Mouse (Mus musculus) thymus, postnatal 14 days (tissue): Measurements from ENCODE around the gene Dscam.

Experiments used
- DNase-seq: peaks from one replicate; pipeline ENCODE4 v3.0.0; 2021

Gene Dscam

DNA sequence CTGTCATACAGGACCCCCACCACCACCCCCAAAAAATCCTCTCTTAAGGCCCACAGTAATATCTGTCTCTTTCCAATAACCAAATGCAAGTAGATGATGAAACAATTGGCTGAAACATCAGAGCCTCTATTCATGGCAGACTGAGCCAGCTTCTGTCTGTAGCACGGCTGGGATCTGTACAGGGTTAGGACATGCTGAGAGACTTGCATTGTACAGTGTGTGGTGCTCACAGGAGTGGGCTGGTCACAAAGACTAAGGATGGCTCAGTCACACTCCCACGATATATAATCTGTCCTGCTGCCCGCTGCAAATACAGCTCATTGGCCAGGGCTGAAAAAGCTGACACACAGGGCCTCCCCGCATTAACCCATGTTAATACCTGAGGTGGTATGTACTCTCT is 474.7 kb downstream of the Dscam start:
- DNase-seq, result no peak

DNA sequence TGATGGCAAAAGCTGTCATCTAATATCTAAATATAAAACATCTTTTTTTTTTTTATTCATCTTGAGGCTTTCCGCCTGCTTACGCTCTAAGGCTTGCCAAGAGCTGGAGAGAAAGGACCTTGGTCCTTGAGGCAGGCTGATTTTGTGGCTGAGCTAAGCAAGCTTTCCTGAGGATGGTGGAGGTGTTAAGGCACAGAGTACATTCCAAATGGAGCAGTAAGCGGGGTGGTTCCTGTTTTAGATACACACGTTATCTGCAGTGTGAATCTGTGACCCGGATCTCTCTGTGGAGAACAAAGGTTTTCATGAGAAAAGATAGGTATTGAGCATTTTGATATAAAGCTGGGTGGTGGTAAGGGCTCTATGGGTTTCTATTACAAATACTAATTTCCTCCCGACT is 479.0 kb downstream of the Dscam start:
- no peak for DNase-seq

DNA sequence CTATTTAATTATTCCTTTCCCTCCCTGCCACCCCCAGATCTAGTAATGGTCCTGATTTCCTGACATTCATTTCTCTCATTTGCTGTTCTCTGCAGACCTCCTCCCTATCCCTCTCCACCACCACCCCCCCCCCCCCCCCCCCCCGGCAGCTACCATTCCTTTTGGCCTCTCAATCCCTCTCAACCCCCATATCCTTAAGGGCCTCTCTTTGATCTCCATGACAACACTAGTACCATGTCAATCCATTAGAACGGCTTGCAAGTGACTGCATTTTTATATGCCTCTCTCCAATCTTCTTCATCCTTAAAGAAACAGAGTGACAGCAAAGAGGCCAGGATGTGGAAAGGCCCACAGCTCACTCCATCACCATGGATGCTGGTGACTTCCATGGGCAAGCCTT is 480.5 kb downstream of the Dscam start:
- DNase-seq, result no peak

DNA sequence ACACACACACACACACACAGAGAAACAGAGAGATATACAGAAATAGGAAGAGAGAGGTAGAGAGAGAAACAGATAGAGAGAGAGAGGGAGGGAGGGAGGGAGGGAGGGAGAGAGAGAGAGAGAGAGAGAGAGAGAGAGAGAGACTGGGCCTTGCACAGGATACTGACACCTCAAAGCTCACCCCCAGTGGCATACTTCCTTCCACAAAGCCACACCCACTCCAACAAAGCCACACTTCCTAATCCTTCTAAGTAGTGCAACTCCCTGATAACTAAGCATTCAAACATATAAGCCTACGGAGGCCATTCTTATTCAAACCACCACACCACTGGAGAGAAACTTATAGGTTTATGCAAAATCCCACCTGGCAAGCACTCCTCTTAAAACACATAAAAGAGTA is 481.1 kb downstream of the Dscam start:
- no peak for DNase-seq

DNA sequence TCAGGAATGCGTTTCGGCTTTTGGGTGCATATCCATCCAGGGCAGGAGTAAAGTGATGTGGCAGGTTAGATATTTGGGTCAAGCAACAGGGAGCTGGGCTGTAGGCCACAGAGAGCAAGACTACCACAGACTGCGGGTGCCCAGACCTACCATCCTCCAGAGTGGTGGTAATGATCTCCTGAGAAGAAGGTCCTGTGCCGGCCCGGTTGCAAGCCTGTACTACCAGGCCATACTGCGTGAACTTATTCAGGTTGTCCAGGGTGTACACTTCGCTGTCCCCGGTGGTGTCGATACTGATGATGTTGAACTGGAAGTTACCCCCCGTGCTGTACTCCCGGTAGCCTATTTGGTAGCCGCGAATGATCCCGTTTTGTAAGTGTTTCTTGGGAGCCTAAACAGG is 485.5 kb downstream of the Dscam start:
- no peak for DNase-seq

DNA sequence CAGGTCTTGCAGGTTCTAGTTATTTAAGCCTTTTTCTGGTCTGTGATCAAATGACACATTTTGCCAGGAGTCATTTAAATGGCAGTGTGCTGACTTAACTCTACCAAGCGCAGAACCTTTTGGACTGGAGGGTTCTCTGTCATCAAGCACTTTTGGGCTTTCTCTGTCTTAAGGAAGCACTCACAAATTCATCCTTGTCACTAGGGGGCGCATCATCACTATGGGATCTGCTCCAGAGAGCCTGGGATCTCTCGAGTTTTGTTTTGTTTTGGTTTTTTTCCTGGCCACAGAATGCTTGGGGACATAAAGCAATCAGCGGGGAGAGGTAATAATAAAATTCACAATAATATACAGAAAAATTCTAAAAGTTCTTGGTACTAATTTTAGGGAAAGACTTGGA is 486.0 kb downstream of the Dscam start:
- peak; percentile 22 for DNase-seq

DNA sequence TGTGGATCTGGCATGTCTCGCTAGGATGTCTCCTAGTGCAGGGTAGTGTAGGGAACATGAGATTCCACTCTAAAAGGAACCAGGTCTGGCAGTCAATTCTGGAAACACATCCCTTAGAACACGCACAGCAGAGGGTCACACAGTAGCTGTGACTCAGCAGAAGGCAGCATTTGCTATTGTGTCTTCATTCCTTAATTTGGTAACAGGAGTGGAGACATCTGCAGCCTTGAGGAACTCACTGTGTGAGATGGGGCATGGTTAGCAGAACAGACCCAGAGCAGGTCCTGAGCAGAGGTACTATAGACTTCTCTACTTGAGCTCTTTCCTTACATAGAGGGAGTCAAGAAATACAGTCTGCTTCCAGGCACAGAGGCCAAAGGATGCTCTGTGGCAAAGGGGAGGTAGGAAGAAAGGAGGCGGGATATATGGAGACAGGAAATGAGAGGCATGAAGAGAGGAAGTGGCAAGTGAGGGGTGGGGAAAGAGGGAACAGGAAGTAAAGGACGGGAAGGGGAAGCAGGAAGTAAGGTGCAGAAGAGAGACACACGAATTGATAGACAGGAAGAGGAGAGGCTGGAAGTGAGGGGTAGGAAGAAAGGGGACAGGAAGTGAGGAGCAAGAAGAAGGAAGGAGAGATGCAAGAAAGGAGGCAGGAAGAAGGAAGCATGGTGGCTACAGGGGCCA is 488.1 kb downstream of the Dscam start:
- DNase-seq, result no peak

DNA sequence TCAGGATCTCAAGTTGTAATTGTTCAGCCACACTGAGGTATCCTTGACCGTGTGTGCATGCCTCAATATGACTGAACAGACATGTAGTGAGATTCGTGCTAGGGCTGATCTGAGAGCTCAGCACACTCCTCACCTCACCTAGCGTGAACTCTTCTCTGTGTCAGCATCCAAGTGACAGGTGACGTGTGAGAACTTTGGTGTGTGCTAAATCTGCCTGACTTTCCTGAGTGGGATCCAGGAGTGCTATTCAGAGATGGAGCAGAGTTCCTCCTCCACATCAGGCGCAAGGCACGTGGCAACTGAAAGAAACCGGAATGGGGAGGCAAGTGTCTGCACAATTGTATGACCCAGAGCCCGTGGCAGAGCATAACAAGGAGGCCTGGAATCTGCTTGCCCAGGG is 490.6 kb downstream of the Dscam start:
- DNase-seq, result no peak

DNA sequence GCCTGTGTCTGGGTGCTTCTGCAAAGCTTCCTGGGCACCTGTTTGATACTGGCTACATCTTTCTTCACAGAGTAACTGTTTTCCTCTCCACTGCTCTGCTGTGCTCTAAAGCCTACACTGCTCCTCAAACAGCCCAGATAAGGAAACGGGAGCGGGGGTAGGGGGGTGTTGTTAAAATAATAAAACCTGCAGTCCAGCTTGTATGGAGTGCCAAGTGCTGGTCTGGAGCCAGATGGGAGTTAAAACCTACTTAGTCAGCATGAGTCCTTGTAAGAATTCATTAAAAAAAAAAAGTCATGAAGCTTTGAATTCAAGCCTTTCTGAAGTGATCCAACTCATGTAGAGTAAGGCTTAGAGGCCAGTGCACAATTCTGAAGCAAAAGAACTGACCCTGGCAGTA is 493.1 kb downstream of the Dscam start:
- DNase-seq, result no peak

DNA sequence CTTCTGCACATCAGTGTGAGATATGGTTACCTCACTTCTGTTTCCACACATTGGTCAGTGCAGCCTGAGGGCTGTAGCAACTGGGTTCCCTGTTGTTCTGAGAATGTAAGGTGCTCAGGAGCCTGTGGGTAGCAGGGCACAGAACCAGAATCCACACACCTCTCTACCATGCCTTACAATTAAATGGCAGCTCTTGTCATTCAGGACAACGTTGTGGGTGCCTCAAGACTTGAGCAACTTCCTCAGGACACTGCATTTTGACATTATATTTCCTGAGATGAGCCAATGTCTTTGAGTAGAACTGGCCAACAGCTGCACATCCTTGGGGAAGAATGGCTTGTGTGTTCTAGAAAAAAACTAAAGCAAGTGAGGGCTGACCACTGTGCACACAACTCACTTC is 493.9 kb downstream of the Dscam start:
- no peak for DNase-seq

DNA sequence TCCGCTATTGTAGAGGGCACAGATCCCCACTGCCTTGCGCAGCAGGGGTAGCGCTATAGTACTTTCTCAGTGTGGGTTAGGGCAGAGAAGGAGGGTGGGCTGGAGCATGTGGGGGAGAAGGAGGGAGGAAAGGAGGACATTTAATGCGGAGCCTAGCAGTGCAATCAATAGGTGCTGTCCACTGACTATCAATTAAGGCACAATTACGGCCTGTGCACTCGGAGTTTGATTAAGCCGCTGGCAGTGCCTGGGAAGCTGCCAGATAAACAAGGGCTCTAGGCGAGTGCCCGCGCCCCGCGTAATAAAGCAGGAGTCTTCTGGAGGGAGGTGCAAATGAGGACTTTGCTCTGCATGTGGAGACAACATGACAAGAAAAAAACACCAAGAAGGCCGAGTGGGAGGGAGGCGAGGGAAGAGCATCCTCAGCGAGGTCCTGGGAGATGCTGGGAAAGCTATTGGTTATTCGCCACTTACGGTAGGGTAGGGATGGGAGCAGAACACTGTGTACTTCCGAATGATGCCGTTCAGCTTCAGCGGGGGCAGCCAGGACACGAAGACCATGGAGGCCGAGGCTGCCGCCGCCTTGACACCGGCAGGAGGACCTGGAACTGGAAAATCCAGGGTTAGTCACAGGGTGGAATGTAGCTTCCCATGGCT is 497.2 kb downstream of the Dscam start:
- DNase-seq, result no peak

DNA sequence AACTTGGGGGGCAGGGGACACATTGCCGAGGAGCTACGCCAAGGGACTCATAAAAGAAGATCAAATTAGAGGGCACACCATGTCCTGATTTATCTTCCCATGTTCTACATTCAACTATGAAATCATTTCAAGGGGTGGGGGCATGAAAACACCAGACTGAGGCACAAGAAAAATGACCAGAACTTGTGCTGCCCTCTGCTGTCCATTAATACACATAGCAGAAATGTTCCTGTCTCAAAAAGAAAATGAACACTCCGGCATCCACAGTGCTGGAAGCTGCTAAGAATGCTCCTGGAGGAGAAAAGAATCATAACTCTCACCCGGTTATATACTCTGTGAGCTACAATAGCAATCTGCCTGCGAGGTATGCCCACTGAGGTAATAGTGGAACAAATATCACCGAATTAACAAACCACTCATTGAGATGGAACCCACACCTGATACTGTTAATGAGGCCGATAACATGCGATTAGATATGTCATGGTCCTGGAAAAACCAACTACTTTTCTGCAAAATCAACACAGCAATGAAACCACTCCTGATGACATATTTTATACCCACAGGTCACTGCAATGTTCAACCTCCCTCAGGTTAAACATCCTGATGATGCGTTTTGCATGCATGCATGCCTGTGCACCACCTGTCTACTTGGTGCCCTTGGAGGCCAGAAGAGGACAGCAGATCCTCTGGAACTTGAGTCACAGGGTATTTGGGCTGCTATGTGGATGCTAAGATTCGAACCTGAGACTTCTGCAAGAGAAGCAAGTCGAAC is 498.8 kb downstream of the Dscam start:
- DNase-seq, result no peak

DNA sequence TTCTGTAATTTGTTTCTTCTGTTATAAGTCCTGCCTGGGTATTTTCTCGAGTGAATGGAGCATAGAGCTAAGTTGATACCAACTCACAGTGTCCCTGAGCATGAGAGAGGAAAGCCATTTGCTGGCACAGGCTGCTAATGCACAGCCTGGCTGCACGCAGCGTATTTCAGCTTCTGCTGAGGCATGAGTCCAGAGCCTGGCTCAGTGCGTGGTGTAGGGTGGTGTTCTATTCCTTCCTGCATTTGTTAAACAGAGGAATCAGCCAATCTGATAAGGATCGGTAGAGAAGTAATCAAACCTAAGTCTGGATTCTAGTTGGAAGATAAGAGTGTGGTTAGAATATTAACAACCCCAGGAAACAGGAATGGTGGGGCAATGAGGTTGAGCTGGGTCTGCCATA is 500.8 kb downstream of the Dscam start:
- DNase-seq, result no peak

DNA sequence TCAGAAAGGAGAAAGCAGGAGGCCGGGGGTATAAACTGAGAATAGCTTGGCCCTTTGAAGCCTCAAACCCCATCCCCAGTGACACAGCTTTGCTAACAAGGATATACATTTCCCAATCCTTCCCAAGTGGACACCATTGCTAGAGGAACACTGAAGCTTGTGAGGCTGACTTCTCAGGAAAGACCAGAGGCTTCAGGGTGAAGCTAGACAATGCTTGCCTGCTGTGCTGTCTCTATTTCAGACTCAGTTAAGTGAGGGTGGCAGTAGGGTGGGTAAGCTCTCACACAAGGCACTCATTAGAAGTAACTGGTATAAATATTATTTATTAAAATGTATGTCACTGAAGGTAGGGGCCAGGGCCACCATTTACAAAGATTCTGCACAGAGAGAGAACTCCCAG is 502.1 kb downstream of the Dscam start:
- no peak for DNase-seq

DNA sequence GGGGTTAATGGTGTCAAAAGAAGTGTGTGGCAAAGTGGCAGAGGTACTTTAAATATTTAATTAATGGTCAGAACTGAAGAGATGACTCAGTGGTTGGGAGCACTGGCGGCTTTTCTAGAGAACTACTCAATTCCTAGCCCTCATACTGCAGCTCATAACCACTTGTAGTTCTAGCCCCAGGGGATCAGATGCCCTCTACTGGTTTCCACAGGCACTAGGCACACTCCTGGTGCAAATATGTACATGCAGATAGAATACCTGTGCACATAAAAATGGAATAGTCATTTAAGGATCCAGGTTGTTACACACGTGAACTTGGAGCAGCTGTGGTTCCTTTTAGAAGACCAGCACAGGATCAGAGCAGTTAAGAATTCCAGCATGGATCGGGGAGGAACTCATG is 509.5 kb downstream of the Dscam start:
- no peak for DNase-seq

DNA sequence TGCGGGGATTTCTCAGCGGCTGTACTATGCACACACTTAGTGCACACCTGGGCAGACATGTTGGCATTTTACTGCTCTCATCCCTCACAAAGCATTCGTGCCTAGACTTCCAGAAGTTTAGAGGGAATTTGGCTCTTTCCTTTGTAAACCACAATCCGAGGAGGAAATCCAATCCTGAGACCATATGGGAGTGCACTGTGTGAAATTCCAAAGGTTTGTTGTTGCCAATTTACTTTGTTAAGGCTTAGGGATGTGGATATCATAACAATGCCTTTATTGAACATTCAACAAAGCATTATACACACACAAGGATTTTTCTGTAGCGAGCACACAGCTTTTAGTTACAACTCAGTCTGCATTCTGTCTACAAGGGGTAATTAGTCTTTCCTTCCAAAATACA is 511.3 kb downstream of the Dscam start:
- no peak for DNase-seq

DNA sequence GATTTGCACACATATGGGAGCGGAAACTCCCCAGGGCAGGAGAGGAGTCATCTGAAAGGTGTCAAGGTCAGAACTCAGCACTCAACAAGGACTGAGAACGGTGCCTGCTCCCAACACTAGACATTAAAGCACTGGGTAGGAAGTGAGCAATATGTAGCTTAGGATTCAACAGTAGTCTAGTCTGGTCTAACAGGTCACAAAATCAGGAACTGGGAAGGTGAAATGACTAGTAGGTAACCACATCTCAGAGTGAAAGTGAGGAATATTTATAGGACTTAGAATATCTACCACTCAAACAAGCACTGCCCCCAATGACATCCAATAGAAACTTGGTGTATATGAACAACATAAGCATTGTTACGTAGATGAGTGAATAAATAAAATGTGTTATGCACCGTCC is 515.0 kb downstream of the Dscam start:
- no peak for DNase-seq

DNA sequence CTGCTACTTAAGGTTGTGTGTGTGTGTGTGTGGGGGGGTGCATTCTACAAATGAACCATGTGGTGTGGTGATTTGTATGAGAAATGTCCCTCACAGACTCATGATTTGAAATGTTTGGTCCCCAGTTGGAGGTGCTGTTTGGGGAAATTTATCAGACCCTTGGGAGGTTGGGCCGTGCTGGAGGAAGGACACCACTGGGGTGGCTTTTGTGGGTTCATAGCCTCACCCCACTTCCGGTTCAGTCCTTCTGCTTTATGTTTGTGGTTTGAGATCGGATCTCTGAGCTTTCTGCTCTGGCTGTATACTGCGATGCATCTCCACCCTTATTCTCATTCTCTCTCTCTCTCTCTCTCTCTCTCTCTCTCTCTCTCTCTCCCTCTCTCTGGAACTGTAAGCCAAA is 516.5 kb downstream of the Dscam start:
- no peak for DNase-seq

DNA sequence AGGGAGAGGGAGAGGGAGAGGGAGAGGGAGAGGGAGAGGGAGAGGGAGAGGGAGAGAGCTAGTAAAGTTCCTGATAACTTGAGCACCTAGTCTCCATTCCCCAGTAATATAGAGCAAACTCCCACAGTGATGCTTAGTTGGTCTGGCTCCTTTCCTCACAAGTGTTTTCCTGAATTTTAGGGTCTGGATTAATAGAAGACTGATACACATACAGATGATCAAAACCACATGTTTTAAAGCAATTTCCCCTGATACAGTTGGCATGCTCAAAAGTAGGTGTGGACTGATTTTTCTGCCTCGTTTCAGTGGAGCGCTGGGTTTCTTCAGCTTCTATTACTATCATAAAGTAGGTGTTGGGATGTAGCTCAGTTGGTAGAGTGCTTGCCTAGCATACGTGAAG is 519.1 kb downstream of the Dscam start:
- DNase-seq, result no peak

DNA sequence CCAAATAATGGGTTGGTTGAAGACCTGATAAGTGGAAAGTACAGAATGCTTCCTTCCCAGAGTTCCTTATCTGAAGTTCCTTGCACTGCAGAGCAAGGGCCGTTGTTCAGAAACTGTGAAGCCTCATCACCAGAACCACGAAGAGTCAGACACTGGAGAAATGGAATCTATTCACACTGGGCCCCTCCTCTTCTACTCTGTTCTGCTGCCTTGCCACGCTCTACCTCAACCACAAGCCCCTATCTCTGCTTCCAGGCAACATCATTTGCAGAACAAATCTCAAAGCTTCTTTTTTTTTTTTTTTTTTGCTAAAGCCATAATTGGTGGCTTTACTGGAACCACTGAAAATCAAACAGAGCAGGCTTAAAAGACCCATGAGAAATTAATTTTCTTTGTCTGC is 530.5 kb downstream of the Dscam start:
- DNase-seq, result no peak

DNA sequence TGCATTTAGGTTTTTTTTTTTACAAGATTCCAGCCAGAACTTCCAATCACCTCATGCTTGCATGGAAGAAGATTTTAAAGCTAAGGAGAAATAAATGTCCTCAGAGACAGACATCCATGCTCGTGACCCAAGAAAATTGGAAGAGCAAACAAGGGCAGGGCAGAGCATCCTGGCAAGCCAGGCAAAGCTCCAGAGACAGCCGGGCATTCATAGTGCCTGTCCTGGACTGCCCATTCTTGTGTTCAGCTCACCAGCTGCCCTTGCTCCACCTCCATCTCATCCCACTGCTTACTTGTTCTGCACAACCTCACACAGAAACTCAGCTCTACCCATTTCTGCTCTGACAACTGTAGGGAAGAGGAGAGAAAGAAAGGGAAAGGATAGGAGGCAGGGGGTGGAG is 534.6 kb downstream of the Dscam start:
- no peak for DNase-seq

DNA sequence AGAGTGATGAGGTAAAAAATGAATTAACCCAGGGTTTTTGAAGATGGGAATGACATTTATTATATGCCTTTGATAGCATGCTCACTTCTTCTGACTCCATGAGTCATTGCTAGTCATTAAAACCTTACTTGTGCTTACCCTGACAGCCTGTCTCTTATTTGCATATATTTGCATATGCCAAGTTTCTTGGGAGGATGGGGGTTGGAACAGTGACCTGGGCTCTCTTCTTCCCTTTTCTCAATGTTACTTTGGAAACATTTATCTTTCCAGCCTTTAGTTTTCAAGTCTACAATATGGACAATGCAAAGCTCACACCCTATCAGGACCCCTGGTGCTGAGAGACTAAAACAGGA is 535.8 kb downstream of the Dscam start:
- DNase-seq, result no peak

DNA sequence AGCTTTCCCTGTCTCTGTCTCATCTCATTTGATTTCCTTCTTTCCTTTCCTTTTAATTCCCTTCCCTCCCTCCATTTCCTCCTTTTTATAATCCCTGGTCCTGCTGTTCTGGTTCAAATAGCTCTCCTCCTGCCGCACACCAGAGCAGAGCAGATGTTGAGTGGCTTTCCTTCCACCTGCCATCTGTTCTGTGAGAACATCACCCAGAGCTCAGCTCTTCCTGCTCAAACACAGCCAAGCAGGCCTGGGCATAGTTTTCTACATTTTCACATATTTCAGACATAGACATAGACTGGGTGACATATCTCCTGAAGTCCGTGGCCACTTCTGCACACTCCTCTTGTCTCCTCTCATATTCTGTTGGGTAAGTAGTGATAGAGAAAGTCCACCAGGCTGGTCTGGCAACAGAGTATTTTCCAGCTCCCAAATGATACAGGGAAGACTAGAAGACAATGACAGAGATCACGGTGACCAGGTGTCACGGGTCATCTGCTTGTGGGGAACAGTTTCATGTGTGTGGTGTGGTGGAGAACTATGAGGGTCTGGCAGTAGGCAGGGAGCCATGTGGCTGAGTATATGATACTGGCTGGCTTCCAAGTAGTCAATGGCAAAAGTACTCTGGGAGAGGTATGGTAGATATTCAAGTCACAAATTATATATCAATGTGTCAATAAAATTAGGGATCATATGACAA is 536.3 kb downstream of the Dscam start:
- DNase-seq, result no peak

DNA sequence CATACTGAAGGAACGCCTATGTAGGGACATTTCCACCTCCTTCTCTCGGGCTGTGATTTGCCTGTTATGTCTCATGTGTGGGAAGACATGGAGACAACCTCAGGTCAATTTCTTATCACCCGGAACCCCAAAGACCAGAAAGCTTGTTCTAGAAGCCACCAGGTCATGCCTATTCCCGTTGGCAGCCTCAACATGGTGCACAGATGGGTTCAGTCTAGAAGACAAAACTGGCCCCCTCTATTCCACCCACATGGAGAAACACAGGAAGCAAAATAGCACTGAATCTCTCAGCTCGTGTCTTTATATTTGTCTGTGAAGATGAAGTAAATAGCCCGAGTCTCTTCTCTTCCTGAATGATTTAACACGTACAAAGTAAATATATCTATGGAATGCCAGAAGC is 540.3 kb downstream of the Dscam start:
- DNase-seq, result no peak
